Mouse (Mus musculus) v-Abl transformed pro-B cells (cell line): ENCODE results near the gene Shtn1.

ENCODE experiments used
- in situ Hi-C, 2 experiments: fragments of 400-800 bp; cut with MboI; formaldehyde crosslinking; loops; one replicate each; pipeline ENCODE4 v1.15.1; 2025; ENCODE audit not compliant: unreplicated experiment in 2 of 2

The Shtn1 gene

DNA sequence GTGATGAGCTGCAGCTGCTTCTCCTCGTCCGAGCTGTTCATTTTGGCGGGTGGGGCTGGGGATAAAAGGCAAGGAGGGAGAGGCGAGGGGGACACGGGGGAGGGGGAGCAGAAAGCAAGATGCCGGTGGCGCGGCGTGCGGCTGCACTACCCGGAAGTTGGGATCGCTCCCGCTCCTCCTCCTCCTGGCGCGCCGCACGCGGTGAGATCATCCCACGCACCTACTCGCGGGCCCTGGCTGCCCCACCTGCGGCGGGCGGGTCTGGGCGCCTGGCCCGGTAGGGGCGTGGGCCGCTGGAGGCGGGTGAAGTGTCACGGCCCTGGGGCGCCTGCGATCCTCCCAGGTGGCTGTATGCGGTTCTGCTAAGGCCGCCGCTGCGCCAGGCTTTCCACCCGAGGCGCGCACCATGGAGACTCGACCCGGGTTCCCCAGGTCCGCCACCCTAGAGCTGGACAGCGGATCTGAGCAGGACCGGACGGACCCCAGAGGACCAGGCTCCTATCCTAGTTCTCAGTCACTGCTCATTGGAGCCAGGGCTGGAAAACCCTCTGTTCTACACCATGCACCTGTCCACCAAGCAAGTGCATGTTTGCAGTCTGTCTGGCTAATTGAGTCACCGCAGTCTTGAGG, at the start of gene Shtn1:
Shtn1 (minus strand) TSS at position 629 of the 630 bp plus-strand sequence.
- in situ Hi-C loops, result no loop called here

DNA sequence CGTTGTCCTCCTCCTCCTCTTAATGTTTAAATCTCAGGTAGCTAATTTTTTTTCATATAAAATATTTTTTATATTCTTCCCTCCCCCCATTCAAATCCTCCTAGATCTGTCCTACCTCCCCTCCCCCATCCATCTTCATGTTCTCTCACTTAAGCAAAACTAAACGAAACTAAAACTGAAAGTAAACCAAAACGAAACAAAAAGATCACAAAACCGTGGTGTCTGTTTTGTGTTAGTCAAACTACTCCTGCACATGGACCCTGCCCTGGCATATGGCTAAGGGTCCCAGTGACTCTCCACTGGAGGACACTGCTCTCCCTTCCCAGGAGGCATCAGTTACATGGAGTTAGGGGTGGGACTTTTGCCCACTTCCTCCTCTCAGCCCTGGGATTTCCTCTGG, 38.3 kb upstream of the Shtn1 start:
- in situ Hi-C loops, result no loop called here

DNA sequence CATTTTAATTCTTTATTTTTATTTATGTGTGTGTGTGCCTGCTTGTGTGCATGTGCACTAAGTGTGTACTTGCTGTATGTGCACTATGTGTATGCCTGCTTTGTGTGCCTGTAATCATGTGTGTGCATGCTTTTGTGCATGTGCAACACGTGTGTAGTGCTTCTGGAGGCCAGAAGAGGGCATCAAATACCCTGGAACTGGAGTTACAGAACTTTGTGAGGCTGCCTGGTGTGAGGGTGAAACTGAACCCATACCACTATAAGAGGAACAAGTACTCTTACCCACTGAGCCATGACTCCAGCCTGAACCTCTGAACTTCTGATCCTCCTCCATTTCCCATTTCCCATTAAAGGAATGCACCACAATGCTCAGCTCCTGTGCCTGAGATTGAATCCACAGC, 34.0 kb upstream of the Shtn1 start:
- in situ Hi-C loops, result no loop called here

GRCm38 (mm10) chr19:59098315-59098714, 22.4 kb upstream of the Shtn1 start:
- in situ Hi-C loops, result no loop called here

- in situ Hi-C loops, result no loop called here
Measured at GRCm38 (mm10) chr19:59092295-59092694, 16.4 kb upstream of the Shtn1 start.

GRCm38 (mm10) chr19:59090337-59090736, 14.4 kb upstream of the Shtn1 start:
- in situ Hi-C loops, result no loop called here

DNA sequence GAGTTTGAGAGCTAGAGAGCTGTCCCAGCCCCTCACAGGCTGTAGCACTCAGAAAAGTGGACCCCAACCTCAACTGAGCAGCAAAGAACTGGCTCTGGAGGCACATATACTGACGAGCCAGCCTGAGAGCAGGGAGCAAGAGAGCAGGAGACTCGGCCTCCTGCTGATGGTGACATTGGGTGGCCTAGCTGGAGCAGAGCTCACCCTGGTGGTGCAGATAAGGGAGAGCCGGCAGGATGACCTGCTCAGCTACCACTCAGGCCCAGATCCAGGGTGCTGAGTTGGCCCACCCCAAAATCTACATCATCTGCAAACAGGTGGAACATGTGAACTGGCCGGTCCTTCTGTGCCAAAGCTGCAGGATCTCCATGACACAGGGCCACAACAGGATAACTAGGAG, 8.4 kb upstream of the Shtn1 start:
- in situ Hi-C loops, result no loop called here

DNA sequence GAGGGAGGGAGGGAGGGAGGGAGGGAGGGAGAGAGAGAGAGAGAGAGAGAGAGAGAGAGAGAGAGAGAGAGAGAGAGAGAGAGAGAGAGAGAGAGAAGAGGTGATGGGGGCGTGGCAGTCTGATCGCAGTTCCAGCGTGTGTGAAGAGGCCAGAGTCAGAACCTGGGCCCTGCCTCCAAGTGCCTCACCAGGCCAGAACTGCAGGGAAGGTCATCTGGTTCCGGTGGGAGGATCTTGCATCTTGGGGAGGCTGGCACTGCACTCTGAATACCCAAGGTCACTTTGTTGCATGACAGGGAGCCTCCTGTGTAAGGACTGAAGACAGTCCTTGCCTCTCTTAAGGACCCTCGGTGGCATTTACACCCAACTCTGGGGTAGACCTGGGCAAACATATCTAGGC, 231 bp upstream of the Shtn1 start:
- in situ Hi-C loops, result no loop called here

DNA sequence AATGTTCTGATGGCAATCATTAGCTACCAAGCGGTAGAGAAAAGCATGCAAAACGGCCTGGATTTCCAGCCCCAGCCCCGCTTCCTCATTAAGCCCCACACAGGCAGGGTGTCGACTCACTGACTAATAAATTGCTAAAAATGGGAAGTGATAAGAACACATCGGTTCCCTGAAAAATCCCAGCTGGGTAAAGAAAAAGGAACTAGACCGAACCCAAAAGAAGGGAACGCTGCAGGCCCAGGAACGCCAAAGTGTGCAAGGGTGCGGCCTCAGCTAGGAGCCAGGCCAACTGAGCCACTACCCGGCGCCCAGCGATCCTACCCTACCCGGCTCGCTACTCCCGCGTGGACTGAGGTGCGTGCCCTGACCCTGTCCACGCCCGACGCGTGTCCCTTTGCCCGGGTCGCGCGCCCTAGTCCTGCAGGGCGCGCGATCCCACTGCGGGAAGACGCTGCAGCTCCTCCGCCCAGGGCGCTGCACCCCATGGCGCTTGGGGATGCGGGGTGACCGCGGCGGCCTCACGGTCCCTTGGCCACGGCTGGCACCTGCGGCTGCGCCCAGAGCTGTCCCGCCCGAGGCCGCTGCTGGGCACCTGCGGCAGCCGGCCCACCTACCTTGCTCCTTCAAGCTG, 944 bp downstream of the Shtn1 start:
- in situ Hi-C loops, result no loop called here

GRCm38 (mm10) chr19:59074381-59074780, 1.5 kb downstream of the Shtn1 start:
- in situ Hi-C loops, result no loop called here

- in situ Hi-C loops, result no loop called here
Measured at GRCm38 (mm10) chr19:59073006-59073405, 2.9 kb downstream of the Shtn1 start.

DNA sequence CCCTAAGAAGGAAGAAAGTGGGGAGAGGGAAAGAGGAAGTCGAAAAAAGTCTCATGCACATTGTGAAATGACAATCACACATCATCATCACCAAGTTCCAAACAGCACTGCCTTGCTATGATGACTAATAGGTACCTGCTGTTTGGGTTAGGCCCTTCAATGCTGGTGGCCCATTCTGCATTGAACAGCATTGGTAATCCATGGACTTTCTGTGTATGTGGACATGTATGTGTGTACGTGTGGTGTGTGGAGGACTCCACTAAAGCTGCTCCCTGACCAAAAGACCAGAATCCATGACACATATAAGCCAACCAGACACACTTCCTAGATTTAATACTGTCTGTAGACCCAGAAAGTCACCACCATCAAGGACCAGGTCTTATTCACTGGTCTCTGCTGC, 3.9 kb downstream of the Shtn1 start:
- in situ Hi-C loops, result no loop called here

DNA sequence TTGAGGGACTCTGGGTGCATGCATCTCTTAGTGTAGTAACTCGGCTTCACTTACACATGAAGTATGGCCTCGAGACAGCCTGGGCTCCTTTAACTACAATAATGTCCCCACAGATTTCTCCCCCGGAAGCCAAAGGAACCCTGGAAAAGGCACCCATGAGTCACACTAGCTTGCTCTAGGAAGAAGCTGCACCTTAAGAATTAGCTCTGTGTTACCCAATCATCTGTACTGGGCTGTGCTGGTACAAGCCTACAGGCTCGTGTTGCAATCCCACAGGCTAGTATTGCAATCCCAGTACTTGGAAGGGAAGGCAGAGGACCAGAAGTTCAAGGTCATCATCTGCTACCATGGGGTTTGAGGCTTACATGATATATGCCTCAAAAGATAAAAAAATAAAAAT, 4.5 kb downstream of the Shtn1 start:
- in situ Hi-C loops, result no loop called here

DNA sequence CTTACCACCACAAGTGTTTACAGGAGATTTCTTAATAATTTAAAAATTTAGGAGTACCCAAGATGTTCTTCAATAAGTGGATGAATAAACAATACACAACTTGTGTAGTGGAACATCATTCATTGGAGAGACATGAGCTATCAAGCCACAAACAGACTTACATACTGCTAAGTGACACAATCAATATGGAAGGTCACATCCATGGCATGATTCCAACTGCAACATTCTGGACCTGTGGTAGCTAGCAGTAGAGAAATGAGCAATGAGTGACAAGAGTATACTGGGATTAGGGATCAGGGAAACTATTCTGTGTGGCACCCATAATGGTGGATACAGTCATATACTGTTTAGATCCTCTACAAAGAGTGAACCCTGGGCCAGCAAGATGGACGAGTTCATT, 8.2 kb downstream of the Shtn1 start:
- in situ Hi-C loops, result no loop called here

DNA sequence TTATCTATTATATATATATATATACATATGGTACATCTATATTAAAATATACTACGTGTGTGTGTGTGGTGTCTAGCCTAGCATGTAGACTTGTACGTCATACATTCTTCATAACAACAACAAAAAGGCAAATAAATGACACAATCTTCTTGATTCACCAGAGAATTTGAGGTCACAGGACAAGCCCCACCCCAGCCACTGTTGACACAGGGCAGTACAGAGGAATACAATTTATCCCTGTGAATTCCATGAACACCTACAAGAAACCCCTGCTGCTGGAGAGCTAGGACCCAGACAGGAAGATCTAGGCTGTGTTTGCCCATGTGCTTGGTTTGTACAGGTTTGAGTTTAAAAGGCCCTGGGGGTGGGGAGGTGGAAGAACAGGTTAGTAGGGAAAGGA, 9.2 kb downstream of the Shtn1 start:
- in situ Hi-C loops, result no loop called here

- in situ Hi-C loops, result no loop called here
Measured at GRCm38 (mm10) chr19:59066115-59066514, 9.8 kb downstream of the Shtn1 start.

DNA sequence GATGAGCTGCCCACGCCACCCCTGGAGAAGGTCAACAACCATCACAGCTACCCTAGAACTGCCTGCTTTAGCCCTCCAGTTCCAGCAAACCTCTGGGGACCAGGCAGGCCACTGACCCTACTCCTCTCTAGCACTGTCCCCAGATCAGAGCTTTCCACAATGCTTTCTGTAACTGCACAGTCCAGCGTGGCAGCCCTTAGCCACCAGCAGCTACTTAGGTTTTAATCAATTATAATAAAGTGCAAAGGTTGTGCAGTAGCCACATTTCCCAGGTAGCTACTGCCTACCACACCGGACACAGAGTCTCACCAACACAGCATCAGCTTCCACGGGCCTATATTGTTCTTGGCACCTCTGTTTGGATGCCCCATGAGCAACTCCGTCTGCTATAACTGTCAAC, 11.3 kb downstream of the Shtn1 start:
- in situ Hi-C loops, result no loop called here

- in situ Hi-C loops, result no loop called here
Measured at GRCm38 (mm10) chr19:59063568-59063967, 12.3 kb downstream of the Shtn1 start.

- in situ Hi-C loops, result no loop called here
Measured at GRCm38 (mm10) chr19:59058105-59058504, 17.8 kb downstream of the Shtn1 start.

- in situ Hi-C loops, result no loop called here
Measured at GRCm38 (mm10) chr19:59057366-59057765, 18.5 kb downstream of the Shtn1 start.

DNA sequence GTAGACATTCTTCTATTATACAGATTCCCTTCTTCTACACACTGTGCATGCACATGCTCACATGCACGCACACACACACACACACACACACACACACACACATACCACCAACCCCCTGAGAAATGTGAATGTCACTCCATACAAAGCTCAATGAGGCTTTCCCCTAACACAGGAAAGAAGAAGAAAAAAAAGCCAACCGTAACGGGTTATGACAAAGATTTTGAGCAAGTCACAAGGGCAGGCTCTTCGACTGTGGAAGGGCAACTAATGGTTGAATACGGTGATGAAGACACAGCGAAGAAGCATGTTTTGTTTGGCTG, 21.3 kb downstream of the Shtn1 start:
- in situ Hi-C loops, result no loop called here

DNA sequence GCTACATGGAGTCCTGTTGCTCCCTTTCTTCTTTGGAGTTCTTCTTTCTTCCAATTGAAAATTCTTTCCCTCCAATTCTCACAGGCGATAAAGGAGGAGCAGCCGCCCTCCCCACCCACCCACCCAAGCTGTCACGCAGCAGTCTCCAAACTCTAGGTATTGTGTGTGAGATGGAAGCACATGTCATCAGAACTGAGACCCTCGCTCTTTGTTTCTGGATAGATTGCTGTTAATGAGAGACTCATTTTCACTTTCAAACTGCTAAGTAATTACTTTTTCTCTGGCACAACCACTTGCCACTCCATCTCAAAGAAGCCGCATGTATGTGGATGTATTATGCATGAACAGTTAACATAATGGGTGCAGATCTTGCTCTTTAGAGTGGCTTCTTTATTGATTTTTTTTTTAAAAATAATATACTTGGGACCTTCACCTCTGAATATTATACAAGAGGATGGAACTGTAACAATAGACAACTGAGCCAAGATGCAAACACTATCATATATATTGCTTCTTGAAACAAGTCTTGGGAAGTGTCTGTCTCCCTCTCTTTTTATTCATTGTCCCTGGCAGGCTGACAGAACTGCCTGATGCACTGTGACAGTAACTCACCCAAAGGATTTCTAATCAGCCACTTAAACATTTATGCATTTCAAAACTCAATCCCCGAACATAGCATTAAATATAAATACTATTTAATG, 21.8 kb downstream of the Shtn1 start:
- in situ Hi-C loops, result no loop called here
